Mouse (Mus musculus): ENCODE results near the gene Cast. TPM values are rescaled to one million over a fixed set of nuclear protein-coding genes. Genes with fewer than 3 reads are reported as not detected.

Gene Cast
- total RNA-seq (2022) = 100 to 1,000 TPM; 110 to 132 (median 122) TPM

DNA sequence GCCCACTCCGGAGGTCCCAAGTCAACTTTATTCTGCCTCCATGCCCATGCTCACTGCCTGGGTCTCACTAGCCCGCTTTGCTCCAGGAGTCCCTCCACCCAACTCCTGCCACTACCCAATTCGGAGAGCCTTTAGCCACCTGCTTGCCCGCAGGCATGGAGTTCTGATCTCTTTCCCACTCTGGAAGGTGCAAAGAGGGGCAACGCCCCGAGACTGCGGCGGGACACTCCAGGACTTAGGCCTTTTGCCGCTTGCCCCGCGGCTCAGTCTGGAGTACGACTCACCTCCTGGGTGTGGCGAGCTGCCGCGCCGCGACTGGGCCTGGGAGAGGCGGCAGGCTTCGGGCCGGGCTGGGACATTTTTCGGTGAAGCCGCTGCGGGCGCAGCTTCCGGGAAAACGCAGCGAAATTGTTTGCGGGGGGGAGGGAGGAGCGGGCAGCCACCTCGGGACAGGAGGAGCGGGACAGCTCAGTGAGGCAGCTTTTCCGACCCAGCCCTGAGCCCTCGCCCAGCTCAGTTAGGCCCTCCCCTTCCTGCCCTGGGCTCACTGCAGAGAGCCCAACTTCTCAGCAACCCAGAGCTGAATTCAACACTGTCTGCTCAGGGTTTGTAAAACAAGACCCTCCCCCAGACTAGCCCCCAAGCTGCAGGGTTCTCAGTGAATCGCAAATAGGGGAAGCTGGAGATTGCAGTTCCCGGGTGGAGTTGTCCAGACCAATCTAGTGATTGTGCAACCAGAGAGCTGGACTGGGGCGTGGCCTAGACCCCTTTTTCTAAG, at the start of gene Cast:
TSS of gene Cast (minus strand) at position 659 of the 778 bp plus-strand sequence.
- peak; percentile 64 for DNase-seq (ENCODE audit: low spot score)

DNA sequence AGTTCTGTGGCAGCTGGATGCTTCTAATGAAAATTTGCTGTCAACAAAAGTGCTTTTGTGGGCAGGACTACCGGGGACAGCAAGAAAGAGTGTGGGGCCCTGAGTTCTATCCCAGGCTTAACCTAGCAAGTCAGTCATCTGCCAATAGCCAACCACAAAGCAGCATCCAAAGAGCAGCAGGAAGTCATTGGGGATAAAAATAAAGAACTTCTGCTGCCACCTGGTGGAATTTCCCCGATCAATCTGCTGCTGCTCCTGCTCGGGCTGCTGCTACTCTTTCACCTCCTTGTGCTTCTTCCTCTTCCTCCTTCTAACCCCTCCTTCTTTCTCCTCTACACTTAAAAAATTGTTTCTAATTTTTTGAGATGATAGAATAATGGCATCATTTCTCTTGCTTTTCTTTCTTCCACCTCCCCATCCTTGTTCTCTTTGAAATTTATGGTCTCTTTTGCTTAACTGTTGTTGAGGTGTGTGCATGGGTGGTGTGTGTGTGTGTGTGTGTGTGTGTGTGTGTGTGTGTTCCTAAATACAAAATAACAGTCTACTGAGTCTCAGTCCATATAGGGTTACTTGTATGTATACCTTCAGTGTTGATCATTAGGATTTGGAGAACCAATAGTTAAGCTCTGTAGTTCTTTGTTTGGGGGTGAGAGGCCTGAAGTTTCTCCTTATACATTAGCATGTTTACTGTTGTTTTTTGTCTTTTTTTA, 45.9 kb upstream of the Cast start:
- peak; percentile 74 for DNase-seq (ENCODE audit: low spot score)

DNA sequence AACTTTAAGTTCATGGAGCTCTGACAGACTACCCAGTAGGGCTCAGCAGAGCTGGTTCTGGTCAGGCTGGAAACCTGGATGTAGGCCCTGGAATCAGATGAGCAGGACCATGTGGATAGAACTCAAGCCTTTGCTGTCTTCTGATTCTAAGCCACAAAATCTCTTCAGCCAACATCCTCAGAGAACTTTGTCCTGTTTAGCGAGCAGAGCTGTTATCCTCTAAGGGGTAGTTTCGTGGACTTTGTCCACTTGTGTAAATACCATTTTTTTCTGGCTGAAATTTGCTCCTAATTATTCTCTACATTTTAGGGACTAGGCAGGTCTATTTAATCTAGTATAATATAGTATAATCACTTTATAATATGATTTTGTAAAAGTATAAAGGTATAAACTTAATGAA, 42.2 kb upstream of the Cast start:
- no peak for DNase-seq (ENCODE audit: low spot score)

DNA sequence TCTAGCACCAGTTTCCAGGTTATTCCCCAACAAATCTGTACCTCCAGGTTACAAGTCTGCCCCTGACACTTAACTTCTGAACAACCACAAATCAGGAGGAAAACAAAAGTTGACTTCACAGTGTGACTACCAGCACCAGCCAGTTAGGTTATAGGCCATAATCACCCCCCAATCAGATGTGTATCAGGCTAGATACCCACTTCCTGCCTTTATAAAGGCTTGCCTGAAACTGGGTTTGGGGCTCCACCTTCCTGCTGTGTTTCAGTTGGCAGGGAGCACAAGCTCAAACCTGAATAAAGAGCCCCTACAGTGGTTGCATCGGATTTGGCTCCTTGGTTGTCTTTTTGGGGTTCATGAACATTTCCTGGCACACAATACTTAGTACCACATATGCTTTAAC, 37.3 kb upstream of the Cast start:
- no peak for DNase-seq (ENCODE audit: low spot score)

DNA sequence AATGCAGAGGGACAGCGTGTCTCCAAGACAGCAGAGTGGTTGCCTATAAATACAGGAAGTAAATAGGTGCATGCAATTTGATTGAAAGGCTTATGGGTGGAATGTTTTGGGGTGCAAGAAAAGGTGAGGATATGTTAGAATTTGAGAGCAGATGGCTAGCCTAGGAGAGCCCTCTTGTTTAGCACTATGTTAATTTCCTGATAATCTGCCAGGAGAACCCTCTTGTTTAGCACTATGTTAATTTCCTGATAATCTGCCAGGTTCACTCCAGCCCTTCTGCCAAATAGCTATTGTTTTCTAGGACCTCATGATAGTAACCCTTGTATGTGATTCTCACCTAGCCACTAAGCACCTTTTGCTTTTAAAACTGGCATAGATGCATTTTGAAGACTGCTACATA, 25.9 kb upstream of the Cast start:
- DNase-seq (ENCODE audit: low spot score) = no peak

DNA sequence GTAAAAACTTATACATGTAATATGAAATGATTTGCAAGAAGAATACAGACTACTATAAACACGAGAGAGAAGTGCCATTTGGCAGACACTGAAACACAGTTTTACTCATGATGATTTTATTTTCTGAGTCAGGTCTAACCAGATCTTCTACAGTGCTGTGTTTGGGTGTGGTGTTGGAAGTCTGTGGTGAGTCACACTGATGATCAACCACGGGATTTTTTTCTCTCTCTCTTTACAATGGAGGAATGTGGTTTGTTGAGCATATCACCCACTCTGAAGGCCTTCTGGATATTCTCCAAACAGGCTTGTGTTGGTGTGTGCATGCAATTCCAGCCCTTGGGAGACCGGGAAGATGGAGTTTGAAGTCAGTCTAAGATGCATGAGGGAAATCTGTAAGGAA, 13.5 kb upstream of the Cast start:
- DNase-seq (ENCODE audit: low spot score) = no peak

DNA sequence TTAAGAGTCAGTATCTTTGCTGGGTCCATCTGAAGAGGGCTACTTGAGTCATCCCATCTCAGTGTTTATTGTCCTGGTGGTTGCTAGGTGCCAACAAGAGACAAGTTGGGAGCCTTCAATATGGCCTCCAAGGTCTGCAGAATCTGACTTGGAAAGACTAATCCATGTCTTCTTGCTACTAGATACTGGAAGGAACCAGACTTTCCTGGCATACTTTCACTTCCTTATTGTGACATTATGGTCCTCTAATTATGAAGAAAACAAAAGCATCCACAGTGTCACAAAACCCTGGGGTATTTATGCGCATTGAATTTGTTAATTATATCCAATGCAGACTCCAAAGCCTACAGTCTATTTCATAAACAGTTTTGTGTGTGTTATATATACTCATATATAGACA, 7.1 kb upstream of the Cast start:
- DNase-seq (ENCODE audit: low spot score) = no peak

DNA sequence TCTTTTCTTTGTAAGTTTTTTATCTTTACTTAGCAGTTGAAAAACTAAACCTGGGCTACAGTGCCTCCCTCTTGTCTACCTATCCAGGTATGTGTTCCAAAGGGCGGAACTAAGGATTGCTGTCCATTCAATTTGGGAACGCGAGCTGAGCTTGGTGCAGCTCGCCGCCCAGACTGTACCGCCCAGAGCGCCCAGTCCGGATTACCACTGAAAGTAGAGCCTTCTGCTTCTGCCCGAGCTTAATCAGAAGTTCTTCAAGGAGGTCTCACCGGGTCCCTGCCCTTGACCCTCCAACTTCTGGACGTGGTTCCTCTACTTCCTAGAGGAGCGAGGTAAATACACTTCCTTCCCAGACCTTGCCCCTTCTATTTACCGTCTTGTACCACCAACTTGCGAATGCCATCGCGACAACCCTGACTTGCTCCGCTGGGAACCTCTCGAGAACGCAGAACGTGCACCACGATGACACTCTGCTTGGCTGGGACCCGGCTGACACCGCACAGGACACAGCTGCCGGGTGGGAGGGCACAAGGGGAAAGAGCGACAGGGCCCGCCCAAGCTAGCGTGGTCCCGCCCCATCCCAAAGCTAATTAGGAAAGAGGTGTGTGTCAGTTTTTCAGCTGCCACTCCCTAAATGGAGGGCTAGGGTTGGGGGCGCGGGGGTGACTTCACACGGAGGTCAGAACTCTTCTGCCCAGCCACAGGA, 1.0 kb downstream of the Cast start:
- peak; percentile 87 for DNase-seq (ENCODE audit: low spot score)

DNA sequence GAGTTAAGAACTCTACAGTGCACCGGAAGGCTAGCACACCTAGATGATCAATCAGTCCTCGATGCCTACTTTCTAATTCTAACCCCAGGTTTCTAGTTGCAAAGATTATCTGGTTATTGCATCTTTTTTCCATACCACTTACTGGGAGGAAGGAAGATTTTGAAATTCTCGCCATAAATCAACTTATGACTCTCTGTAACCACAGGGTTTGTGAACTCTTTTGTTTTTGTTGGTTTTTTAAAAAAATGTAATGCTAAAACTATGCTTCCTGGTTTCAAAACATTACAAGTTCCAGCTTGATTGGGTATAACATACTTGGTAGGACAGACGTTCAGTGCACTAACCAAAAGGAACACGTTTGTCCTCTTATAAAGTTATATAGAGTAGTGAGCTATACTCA, 1.7 kb downstream of the Cast start:
- DNase-seq (ENCODE audit: low spot score) = no peak

DNA sequence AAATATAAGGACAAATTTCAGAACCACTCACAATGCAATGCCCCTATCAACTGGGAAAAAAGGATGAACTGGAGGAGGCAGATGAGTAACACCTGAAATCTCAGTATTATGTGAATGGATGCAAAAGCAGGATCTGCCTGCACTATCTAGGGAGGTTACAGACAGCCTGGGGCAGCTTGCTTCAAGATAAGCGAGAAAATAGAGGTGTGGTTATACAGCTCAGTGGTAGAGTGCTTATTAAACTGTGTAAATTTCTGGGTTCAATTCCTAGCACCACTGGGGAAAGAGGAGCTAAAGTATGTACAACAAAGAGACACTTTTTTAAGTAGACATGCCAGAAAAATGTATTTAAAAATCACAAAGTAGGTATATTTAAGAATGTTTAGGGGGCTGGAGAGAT, 14.2 kb downstream of the Cast start:
- no peak for DNase-seq (ENCODE audit: low spot score)

DNA sequence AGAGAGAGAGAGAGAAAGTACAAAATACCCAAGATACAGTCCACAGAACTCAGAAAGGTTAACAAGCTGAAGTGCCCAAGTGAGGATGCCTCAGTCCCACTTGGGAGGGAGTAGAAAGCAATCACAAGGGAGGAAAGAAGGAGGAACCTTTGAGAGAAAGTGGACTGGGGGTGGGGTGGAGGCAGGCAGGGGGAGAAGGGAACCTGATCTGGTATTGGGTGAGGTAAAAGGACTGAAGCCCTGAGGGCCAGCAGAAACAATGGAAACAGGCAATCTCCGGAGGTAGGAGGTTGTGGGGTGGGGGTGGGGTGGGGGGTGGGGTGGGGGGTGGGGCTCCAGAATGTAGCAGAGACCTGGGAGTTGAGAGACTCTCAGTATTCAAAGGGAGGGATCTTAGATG, 20.9 kb downstream of the Cast start:
- no peak for DNase-seq (ENCODE audit: low spot score)

DNA sequence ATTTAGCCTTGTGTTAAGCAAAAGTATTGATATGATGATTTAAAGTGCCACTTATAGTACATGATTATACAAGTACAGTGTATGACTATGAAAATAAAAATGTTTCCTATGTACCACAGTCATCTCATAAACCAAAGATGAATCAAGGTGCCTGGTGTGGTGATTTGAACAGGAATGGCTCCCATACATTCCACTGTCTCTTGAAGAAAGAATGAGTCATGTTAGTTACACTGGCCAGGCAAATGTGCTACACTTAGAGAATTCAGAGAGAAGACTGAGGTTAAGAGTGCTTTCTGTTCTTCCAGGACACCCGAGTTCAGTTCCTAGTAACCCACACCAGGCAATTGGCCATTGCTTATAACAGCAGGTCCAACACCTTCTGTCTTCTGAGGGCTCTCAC, 36.5 kb downstream of the Cast start:
- no peak for DNase-seq (ENCODE audit: low spot score)

DNA sequence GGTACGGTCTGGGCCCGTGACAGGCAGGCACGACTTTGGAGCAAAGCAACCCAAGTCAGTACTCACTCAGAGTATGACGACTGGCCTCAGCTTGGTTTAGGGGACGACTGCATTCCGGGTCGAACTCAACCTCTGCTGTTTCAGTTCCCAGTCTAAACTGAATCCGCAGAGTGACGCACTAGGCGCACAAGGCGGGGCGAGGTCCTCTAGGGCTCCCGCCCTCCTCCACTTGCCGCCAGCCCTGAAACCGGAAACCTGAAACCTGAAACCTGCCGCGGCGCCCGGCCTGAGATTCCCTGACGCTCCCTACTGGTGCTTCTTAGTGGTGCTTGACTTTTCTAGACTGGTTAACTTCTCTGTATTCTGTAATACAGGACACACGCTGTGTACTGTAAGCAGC, 38.1 kb downstream of the Cast start:
- peak; percentile 90 for DNase-seq (ENCODE audit: low spot score)

DNA sequence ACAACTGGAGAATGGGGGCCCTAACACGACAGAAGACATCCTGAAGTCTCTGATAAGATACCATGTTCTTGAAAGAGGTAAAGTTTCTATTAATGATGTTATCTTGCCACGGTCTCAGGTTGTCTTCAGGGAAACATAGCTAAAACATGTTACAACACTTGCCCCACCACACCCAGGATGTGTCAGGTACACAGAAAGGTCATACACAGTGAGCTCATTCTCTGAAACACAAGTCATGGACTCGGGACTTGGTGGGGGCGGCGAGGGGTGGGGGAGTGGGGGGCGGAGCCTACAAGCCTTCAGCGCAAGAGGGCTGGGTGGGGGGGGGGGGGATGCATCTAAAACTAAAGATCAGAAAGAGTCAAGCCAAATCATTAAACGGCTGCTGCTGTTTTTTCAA, 38.7 kb downstream of the Cast start:
- no peak for DNase-seq (ENCODE audit: low spot score)

DNA sequence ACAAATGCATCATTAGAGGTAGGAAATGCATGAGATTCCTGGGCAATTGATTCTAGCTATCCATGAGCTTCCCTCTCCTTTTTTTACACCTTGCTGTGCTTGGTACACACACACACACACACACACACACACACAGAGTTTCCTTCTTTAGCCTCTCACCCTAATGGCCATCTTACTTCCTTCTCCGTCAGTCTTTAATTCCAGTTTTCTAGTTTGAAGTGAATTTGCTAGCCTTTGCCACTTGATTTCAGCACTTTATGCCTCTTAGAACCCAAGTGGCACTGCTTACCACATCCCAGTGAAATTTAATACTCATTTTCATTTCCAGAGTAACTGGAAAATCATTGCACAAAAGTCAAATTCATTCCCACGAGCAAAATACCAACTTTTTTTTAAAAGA, 41.4 kb downstream of the Cast start:
- DNase-seq (ENCODE audit: low spot score) = no peak

DNA sequence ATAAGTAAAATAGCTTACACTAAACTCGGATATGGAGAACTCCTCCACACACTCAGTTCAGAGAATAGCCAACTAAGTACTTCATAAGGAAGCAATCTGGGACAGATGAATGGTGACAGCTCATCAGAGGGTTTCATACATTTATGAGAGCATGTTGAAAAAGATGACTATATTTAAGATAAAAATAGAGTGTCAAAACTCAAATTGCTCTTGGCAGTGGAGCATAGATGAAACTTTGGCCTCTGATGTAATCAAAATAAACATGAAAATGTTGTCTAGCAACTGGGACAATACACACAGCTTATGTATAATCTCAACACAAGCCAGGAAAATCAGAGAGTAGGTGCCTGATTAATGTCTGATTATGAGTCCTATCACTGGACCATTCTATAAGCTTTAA, 45.9 kb downstream of the Cast start:
- no peak for DNase-seq (ENCODE audit: low spot score)

DNA sequence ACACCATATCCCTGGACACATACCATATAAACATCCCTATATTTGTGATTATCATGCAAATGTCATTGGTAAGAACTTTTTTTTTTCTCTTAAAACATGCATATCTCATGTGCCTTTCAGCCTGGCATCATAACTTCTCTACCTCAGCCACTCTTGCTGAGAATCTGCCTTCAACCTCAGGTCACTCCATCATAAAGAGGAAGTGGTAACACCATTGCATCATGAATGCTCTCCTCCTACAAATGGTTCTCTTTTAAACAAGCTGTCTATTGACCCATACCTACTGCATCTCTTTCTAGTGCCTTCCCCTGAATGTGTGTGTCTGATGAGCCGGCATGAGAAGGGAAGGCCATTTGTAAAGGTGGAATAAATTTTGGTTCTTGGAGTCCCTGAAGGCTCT, 49.5 kb downstream of the Cast start:
- DNase-seq (ENCODE audit: low spot score) = no peak

DNA sequence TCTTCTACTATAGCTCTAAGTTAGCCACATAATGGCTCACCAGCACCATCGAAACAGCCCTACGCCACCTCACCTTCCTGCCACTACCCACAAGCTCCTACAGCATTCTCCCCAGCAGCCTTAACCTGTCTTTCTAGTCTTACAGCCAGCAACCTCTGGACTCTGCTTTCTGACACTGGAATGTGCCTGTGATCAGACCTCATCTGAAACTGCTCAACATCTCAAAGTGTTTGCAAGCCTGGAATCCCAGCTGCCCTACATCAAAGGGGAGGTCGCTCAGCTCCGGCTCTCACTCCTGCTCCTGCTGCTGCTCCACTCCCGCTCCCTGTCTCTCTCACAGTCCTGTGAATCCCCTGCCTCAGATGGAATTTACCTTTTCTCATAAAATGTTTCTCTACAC, 65.4 kb downstream of the Cast start:
- DNase-seq (ENCODE audit: low spot score) = no peak

DNA sequence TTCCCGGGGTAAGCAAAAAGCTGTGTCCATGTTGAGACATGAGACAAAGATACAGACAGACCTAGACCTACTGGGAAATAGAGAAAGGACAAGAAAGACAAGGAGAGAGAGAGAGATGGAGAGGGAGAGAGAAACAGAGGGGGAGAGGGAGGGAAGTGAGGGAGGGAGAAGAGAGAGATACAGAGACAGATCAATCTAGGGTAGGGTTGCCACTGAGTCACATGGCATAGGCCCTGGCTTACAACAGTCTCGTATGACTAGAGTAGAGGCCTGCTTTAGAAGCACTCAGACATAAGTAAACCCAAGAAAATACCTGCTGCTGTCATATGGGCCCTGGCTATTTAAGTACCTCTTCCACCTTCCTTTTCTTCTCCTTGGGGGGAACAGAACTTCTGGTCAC, 72.2 kb downstream of the Cast start:
- no peak for DNase-seq (ENCODE audit: low spot score)

DNA sequence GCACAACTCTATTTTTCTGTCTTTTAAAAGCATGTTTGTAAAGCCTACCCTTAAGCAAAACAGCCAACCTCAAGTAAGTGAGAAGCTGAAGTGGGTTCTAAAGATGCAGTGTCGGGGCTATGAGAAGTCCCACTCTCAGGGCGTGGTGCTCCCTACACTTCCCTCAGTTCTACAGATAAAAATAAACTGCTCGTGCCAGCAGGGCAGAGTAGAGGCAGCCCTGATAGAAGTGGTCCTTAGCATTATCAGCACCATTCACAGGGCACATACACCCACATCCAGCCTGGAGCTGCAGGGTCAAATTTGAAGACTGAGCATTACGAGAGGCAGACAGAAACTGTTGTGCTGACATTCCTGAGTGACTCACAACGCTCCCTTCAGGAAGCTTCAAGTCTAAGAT, 72.8 kb downstream of the Cast start:
- no peak for DNase-seq (ENCODE audit: low spot score)

DNA sequence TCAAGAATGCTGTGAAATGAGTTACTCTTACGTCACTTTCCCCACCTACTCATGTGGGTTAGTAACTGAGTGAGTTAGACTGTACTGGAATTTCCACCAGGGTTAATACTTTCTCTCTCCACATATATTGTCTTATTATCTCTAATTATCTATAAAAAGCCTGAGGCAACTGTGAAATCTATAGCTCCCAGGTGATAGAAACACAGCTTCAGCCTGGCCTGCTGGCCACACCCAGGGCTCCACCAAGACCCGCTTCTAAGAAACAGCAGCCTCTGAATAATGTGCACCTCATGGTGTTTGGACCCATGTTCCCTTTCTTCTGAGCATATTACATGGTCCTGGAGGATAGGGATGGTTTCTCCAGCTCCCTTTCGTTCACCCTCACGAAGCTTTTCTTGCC, 74.9 kb downstream of the Cast start:
- no peak for DNase-seq (ENCODE audit: low spot score)

DNA sequence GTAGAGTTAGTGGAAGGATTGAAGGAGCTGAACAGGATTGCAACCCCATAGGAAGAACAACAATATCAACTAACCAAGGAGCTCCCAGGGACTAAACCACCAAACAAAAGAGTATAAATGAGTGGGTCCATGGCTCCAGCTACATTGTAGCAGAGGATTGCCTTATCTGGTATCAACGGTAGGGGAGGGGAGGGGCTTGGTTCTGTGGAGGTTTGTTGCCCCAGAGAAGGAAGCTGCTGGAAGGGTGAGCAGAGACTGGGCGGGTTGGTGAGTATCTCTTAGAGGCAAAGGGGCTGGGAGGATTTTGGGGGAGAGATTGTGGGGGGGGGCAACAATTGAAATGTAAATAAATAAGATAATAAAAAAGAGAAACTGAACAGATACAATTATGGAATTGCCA, 89.6 kb downstream of the Cast start:
- no peak for DNase-seq (ENCODE audit: low spot score)

DNA sequence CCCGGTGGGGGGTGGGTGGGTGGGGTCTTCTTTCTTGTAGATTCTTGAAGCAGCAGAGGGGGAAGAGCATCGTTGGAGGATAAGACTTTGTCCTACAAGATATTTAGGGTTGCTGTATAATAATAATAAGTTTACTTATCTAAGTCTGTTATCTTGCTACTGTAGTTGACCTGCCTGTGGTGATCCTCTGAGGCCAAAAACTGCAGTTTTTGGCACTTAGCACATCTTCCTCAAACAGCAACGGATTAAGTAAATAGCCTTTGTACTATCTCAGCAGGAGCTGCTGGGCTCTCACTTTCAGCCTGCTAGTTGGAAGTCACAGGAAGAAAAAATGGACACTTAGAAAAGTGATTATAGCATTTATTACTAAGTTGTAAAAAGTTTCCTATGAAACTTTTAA, 112.4 kb downstream of the Cast start:
- DNase-seq (ENCODE audit: low spot score) = no peak

Data from heart, adult 8-10 months (tissue).